Mouse (Mus musculus): ENCODE results near the gene Fkbp10. TPM values are rescaled to one million over a fixed set of nuclear protein-coding genes. Genes with fewer than 3 reads are reported as not detected.

Fkbp10 gene
- total RNA-seq, 2 experiments from 2014 or later: 86.4 TPM

DNA sequence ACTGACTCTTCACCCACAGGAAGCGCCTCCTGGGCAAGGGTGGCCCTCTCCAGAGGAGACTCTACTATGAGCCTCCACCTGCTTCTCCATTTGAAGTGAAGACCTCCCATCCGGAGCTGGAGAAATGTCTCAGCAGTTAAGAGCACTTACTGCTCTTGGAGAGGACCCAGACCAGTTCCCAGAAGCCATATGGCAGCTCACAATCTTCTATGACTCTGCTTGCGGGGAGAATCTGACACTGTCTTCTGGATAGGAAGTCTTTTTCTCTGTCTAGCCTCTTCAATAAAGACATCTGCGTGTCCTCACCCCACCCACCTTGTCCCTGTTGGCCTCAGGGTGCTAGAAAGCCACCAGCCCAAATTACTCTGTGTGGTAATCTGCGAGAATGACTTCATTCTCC is 22.5 kb upstream of the Fkbp10 start:
- DNase-seq (ENCODE audit: low spot score in 2 of 2): no peak

DNA sequence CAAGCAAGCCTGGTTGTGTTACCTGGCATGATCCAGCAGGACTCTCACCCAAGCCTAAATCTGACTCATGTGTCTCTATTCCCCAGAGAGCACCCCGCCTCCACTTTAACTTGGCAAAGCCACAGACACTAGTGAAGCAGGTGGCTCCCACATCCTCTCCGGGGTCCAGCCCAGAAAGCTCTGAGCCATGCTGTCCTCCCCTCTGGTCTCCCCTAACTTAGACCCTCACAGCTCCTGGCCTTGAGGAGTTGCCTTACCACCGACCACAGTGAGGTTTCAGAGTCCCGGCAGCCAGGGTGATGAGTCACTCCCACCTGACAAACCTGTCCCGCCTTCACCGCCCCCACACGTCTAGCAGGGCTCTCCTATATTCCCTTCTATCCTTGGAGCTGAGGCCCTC is 21.8 kb upstream of the Fkbp10 start:
- no peak for DNase-seq (ENCODE audit: low spot score in 2 of 2)

DNA sequence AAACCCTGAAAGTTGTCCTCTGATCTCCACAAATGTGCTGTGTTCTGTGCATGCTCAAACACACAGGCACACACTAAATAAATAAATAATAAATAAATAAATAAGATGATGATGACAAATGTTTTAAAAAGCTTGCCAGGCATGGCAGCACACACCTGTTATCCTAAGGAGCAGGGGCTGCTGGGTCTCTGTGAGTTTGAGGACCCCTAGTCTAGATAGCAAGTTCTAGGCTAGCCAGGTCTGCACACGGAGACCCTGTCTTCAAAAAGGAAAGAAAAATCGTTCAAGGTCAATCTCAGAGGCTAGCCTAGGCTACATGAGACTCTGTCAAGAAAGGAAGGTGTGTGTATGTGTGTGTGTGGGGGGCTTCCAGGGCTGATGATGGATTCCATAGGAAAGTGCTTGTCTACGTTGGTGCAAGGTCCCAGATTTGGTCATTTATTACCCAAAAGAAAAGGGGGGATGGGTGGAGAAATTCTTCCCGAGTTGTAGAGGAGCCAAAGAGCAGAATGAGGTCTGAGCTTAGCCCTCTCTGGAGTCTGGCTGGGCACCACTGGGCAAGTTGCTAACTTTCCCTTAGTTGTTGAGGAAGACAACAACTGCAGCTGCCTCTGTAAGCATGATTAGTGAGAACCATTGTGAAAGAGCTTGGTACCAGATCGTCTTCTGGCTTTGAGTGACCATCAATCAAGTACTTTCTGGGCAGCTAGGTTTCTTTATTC is 21.0 kb upstream of the Fkbp10 start:
- no peak for DNase-seq (ENCODE audit: low spot score in 2 of 2)

DNA sequence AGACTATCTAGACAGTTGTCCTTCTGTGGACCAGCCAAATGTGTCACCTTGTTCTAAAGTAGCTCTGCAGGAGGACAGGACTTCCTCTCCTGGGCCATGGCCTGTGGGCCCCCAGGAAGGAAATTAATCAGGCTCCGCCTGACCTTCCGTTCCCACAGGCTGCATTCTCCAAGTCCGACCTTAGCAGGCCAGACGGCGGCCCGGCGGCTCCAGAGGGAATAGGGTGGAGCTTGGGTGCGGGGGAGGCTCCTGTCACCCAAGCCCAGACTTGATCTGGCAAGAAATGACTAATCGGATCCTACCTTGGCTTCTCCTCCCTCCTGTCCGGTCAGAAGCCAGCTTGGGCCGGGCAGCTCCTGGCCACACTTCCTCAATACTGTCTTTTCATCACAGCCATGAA is 20.3 kb upstream of the Fkbp10 start:
- peak in 1 of 2 experiments; percentile 45 for DNase-seq (ENCODE audit: low spot score in 2 of 2)

DNA sequence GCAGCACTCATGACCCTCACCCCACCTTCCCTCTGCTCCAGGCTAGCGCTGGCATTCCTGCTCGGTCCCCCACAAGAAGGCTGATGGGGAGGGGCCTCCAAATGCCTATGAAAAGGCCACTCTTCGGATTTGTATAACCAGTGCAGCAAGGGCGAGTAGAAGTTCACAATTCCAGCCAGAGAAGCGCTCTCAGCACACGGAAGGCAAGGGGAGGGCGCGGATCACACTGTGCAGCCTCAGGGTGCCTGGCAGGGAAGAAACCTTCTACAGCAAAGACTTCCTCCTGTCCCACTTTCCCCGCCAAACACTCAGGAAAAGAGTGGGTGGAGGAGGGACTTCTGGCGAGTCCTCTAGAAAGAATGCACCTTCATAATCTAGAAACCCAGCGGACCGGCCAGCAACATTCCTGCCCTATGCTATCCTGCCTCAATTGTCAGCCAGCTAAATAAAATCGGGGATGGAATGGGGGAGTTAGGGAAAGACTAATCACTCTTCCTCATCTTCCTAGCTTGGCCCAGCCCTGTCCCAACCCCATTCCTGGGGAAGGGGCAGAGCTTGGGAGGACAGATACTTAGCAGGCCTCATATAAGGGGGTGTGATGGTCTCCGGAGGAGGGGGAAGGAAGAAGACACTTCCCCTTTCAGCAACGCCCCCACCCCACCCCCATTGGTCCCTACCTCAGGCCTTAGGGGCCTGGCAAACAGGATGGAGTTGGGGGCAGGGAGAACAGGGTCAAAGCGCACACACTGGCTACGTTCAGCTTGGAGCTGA is 19.5 kb upstream of the Fkbp10 start:
- no peak for DNase-seq (ENCODE audit: low spot score in 2 of 2)

DNA sequence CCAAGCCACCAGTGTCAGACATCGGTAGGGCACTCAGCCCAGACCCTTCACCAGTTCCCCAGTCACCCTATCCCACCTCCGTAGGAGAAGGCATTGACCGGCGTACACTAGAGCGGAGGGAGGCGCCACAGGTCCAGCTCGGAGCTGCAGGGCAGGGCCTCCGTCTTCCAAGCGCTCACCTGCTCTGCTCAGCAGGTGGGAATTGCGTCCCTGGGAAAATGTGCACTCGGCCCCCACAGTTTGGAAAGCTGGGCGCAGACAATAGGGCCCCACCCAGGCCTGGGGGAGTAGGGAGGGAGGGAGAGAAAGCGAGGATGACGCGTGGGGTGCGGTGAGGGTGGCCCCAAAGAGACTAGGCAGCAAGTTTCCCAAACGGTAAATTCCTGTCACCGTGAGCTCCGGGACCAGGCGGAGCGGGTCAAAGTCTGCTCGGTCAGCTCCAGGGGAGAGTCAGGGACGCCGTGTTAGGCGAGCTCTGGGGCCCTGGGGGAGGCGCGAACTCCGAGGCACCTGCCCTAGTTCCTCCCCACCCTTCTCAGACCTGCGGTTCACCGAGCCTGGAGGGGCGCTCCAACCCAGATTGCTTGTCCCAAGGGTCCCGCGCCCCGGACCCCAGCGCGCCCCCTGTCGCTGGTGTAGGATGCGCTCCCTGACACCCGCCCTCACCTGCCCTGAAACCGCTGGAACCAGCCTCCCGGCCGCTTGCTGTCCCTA is 18.5 kb upstream of the Fkbp10 start:
- peak in 1 of 2 experiments; percentile 42 for DNase-seq (ENCODE audit: low spot score in 2 of 2)

DNA sequence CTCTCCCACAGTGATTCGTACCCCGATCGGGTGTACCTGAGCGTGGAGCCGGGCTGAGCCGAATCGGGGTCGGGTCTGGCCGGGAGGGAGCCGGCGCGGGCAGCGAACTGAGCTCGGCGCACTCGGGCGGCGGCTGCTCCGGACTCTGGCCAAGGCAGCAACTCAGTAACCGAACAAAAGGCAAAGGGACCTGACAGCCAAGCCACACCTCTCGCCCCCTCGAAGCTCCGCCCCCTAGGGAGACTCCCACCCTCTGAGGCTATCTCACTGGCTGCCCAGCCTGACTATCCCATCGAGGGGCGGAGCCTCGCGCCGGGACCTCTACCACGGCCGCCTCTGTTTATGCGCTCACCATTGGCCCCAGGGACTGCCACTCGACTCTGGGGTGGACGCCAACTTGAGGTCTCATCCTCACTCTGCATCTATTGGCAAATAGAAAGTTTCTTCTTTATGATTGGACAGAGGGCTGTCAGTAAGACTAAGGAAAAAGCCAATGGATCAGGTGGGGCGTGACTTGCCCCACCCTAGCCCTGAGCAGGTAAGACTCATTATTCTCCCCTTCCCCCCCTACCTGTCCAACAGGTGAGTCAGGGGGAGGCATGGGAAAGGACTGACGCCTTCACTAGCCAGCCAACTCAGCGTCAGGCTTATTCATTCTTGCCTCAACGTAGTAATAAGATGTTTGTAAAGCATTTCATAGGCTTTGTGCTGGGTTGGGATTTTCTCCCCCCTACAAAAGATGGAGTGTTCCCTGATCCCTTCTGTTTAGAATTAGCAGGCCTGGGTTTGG is 17.7 kb upstream of the Fkbp10 start, which contains the start of gene Jup:
TSS of gene Jup (minus strand) at position 164 of the 790 bp plus-strand sequence.
- DNase-seq (ENCODE audit: low spot score in 2 of 2): peak; percentile 97 to 99

DNA sequence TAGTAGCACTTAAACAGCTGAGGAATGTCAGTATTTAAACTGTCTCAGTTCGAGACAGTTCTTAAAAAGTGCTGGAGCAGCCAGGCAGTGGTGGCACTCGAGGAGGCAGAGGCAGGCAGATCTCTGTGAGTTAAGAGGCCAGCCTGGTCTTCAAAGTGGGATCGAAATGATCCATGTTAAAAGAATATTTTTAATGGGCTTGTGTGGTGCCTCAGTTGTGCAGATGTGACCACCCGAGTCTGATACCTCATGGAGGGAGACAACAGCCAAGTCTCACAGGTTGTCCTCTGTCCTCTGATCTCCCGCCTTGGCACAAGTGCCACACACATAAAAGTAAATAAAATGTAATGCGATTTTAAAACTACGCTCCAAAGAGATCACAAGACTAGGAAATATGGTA is 17.0 kb upstream of the Fkbp10 start:
- no peak for DNase-seq (ENCODE audit: low spot score in 2 of 2)

DNA sequence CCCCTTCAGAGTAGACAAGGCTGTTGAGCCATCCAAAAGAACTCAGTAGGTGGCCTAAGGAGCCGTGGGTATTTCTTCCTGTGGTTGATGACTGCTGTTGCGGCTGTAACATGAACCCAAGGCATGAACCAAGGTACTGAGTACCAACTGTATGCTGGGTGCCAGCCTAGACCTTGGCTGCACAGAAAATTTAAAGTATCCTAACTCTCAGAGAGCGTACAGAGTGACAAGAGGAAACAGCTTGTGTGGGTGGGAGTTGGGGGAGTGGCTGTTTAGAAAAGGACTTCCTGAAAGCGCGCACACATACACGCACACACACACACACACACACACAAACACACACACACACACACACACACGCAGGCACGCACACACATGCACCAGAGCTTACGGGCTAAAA is 16.2 kb upstream of the Fkbp10 start:
- no peak for DNase-seq (ENCODE audit: low spot score in 2 of 2)

DNA sequence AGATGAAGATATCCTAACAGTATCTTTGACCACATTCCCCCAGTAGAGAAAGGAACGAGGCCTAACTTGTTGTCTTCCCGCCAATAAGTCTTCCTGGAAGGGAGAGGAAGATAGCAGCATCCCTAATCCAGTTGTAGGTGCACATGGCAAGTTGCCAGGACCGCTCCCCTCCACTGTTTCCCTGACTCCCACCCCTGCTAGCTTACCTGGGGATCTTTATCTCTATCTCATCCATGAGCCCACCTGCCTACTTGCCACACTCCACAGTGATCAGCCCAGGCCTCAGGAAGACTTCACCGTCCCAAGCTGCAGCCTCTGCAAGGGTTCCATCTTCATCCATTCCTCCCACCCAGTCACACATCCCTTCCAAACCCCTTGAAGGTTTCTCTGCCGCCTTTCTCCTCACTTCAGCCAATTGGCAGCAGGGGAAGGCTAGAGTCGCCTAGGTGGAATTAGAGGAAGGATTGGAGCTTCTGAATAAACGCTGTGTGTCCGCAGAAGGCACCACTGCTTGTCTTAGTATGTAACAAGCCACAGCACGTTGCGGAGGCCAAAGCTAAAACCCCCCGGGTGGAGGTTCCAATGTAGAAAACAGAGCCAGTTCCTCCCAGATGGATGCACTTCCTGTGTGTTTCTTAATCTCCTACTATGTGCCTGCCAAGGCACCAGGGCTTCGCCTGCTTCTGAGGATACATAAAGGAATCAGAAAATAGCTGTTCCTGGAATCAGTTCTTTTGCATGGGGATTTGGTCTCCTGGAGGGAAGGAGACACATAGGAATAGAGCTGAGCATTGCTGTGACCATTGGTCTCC is 15.6 kb upstream of the Fkbp10 start:
- DNase-seq (ENCODE audit: low spot score in 2 of 2): no peak

DNA sequence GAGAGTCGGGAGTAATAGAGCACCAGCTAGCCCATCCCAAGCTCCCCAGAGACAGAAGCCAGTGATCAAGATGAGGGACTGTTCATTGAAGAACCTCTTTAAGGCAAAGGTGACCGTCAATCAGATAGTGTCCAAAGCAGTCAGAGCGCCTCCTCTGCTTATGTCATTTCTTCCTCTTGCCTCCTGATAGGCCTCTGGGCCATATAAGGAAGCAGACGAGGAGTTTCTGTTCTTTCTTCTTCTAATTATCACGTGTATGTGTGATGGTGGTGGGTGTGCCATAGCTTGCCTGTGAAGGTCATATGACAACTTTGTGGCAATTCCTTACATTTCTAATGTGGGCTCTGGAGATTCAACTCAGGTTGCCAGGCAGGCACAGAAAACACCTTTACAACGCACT is 14.7 kb upstream of the Fkbp10 start:
- no peak for DNase-seq (ENCODE audit: low spot score in 2 of 2)

DNA sequence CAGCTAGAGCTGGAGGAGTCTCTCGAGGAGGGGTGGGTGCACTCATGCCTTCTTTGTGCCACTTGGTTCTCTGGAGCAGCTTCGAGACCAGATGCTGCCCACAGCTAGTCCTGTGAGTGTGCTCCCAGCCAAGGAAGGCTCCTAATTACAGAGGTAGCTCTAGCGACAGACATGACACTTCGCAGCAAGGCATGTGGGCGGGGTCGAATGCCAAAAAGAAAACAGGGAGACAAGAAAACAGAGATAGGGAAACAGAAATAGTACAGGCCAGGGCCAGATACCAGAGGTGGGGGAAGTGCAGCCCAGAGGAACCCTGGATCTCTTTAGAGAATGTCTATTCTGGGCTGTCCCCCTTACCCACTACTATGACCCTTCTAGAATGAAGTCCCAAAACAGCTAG is 13.3 kb upstream of the Fkbp10 start:
- no peak for DNase-seq (ENCODE audit: low spot score in 2 of 2)

DNA sequence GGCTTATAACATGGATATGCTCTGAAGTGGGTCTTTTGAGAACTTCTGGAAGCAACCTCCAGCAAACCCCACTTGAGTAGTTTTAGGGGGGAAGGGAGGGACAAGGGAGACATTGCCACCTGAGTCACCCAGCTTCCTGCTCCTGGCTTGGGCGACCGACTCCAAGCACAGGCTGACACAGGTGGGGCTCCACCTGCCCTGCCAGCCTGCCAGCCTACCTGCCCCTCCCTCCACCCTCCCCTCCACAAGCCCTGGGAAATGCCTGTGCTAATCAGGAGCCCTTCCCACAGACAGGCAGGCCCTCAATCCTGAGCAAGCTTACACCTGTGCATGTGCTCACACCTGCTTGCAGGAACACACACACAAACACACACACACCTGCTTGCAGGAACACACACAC is 12.8 kb upstream of the Fkbp10 start:
- no peak for DNase-seq (ENCODE audit: low spot score in 2 of 2)

DNA sequence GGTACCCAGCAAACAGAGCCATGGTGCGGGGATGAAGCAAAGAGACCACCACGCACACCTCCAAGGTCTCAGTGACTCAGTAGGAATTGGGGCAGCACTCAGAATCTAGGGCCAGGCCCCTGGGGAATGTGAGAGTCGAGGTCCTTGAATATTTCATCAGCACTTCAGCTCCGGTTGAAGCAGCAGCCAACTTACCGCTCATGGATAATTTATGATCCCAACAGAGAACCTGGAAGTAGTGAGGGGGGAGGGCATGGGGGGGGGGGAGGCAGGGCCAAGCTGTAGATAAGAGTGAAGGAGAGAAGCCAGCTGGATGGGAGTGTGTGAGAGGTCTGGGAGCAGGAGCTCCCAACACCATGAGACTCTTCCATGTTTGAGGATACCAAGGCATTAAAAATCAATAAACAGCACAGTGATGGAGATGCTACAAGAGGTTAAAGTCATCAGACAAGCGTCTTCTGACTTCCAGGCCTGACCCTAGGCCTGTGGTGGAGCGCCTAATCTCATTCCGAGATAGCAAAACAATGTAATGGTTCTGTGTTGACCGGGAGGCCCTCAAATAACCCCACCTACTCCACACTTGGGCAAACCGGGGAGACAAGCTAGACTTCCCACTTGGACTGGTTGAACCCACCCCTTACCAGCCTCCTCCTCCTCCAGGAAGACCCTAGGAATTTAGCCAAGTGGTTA is 11.9 kb upstream of the Fkbp10 start:
- no peak for DNase-seq (ENCODE audit: low spot score in 2 of 2)

DNA sequence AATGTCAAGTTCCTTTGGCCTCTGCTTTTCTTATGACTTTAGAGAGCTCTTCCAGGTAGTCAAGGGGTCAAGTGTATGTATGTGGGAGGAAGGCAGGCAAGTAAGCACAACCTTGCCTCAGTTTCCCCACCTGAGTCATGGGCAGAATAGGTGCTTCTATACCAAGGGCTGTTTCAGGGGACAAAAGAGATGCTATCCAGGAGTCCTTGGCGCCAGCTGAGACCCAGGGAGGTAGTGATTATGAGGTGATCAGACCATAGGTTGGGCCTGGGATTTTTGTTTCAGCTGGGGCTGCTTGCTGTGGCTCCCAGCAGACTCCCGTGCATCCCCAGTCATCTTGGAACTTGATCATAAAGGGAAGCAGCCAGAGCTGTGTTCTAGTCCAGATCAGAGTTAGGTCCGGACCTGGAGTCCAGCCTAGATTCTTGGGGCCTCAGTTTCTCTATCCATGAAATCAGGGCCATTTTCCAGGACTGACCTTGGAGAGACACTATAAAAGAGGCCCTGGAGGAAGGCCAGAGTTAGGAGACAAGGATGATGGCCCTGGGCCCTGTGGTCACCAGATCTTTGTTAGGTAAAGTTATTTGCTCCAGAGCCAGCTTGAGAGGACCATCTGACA is 10.9 kb upstream of the Fkbp10 start:
- no peak for DNase-seq (ENCODE audit: low spot score in 2 of 2)

DNA sequence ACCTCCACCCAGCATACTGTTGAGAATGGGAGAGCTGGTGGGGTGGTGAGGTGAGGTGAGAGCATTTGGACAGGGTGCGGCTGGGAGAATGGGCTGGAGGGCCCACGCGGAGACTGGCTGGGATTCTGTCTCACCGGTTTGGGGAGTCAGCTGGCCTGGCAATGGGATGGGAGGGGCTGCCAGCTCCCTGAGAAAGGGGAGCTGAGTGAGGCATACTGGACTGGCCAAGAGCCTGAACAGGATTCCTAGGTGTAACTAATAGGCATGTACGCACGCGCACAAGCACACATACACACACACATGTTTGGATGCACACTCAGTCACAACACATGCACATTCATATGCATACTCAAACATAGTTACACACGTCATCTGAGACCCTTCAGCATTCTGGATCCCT is 9.2 kb upstream of the Fkbp10 start:
- DNase-seq (ENCODE audit: low spot score in 2 of 2): no peak

DNA sequence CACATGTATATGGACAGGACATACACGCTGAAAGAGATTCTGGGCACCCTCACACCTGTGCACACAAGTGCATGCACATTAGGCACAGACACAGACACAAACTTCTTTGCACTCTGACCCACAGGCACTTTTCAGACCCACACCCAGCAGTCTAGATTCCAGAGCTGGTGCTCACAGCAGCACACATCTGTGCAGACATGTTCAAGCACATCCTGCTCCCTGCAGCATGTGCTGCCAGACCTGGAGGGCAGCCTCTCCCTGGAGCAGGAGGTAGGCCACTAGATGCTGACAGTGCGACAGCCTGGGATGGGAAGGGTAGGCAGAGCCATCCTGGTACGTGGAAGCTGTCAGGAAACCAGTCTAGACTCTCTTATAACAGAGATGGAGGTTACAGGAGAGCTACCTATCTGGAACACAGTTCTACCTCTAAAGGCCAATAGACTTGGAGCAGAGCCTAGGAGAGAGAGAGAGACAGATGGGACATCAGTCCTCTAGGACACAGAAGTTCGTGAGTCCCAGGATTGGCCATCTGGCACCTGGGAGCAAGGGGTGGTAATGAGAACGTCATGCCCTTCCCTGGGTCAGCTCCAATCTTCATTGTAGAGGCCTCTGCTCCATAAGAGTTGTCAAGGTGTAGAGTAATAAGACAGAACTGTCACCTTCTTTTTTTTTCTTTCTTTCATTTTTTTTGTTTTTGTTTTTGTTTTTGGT is 8.3 kb upstream of the Fkbp10 start:
- no peak for DNase-seq (ENCODE audit: low spot score in 2 of 2)

DNA sequence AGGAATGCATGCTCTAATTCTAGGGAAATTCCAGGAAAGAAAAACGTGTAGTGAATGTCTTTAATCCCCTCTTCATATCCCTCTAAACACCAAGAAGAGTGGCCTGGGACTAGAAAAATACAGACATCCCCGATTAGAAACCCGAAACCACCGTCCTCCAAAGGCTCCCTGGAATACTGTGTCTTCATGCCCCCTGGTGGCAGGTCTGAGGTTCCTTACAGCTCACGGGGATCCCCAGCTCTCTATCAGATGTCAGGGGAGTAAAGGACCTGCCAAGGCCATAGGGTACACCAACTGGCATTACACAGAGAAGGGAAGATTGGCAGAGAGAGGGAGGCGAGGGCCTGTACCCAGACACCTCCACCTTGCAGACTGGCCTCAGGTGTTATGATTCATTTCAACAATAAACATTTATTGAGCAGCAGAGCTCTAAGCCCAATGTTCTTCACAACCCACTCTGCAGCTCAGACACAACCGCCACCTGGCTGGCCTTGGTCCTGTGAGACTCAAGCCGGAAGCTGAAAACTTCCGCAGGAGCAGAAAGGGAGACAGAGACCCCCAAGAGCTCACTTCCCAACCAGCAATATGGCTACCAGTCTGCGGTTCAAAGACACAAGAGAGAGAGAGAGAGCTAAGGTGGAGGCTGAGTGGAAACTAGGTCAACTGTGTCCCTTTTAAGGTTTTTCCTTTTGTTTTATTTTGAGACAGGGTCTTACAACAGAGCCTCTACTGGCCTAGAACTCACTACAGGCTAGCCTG is 7.2 kb upstream of the Fkbp10 start:
- DNase-seq (ENCODE audit: low spot score in 2 of 2): peak; percentile 62 to 77
